Mouse (Mus musculus): ENCODE data around the gene Hmcn2. TPM values are rescaled to one million over a fixed set of nuclear protein-coding genes. Genes with fewer than 3 reads are reported as not detected.
A peak's percentile ranks its signal among the peaks of the same experiment; 100 is the strongest.

The Hmcn2 gene
- polyA plus RNA-seq, 1 experiment from 2014 or later: 0.10 TPM

DNA sequence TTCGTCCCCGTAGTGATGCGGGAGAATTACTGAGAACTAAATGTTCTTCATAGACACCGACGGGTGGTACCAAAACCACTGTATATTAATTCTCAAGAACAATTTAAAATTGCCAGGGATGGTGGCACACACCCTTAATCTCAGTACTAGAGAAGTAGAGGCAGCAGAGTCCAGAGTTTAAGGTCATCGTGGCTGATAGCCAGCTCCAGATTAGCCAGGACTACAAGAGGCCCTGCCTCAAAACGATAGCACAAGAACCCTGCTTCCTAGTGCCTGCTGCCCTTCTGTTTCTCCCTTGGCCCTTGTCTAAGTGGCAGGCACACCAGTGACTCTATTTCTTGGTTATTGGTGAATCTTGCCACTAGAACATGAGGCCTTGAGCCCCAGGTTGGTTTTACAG lies 146.7 kb downstream of the Hmcn2 start:
- H3K4me2 ChIP-seq: no peak overlapping the region
- H3K9ac ChIP-seq (ENCODE audit: low read length): no peak overlapping the region
- H3K27ac ChIP-seq (ENCODE audit: low read depth, low read length): no peak overlapping the region
- no peak for ATAC-seq (ENCODE audit: low FRiP score)
- H3K36me3 ChIP-seq (ENCODE audit: control insufficient read depth, insufficient read depth, low read length): no peaks in the 10 kb centered on the region
- H3K9me3 ChIP-seq (ENCODE audit: control insufficient read depth, low read length): no peaks in the 10 kb centered on the region
- WGBS: 80% methylated on average over 7 of the region's 7 CpGs
- no peak for DNase-seq (ENCODE audit: low spot score, missing footprints)
- H3K4me1 ChIP-seq (ENCODE audit: control insufficient read depth, insufficient read depth, low read length): peaks cover 6% of the 10 kb centered on the region; the same call in 1 of the 2 replicates
- peaks cover 28% of the 10 kb centered on the region for H3K27me3 ChIP-seq (ENCODE audit: control insufficient read depth, insufficient read depth, low read length)
- no peak overlapping the region for H3K4me3 ChIP-seq (ENCODE audit: low read depth, low read length)

DNA sequence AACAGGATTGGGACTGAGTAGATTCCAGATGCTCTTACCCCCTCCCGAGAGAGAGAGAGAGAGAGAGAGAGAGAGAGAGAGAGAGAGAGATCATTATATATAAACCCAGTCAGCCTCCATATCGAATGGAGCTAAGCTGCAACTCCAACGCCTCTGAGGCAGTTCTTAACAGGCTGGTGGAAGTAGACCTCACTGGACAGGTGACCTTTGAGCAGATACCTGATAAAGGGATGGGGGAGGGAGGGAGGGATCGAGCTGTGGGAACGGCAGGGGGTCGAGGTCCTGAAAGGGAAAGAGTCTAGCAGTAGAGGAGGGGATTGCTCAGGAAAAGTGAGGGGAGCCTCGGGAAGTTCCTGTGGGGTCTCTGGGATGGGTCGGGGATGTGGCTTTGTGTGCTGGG lies 147.8 kb downstream of the Hmcn2 start:
- DNase-seq (ENCODE audit: low spot score, missing footprints): no peak
- H3K27me3 ChIP-seq (ENCODE audit: control insufficient read depth, insufficient read depth, low read length): peaks cover 28% of the 10 kb centered on the region
- no peaks in the 10 kb centered on the region for H3K36me3 ChIP-seq (ENCODE audit: control insufficient read depth, insufficient read depth, low read length)
- H3K4me3 ChIP-seq (ENCODE audit: low read depth, low read length): no peak overlapping the region
- peaks cover 6% of the 10 kb centered on the region; the same call in 1 of the 2 replicates for H3K4me1 ChIP-seq (ENCODE audit: control insufficient read depth, insufficient read depth, low read length)
- H3K9me3 ChIP-seq (ENCODE audit: control insufficient read depth, low read length): no peaks in the 10 kb centered on the region
- no peak overlapping the region for H3K9ac ChIP-seq (ENCODE audit: low read length)
- H3K4me2 ChIP-seq: no peak overlapping the region
- no peak overlapping the region for H3K27ac ChIP-seq (ENCODE audit: low read depth, low read length)
- 36% methylated on average over 8 of the region's 8 CpGs for WGBS
- ATAC-seq (ENCODE audit: low FRiP score): no peak

- peaks cover 6% of the 10 kb centered on the region; the same call in 1 of the 2 replicates for H3K4me1 ChIP-seq (ENCODE audit: control insufficient read depth, insufficient read depth, low read length)
- no peak overlapping the region for H3K4me2 ChIP-seq
- peak; percentile 72 for DNase-seq (ENCODE audit: low spot score, missing footprints)
- no peak for ATAC-seq (ENCODE audit: low FRiP score)
- no peak overlapping the region for H3K9ac ChIP-seq (ENCODE audit: low read length)
- 81% methylated on average over 7 of the region's 7 CpGs for WGBS
- peaks cover 26% of the 10 kb centered on the region for H3K27me3 ChIP-seq (ENCODE audit: control insufficient read depth, insufficient read depth, low read length)
- H3K4me3 ChIP-seq (ENCODE audit: low read depth, low read length): no peak overlapping the region
- no peak overlapping the region for H3K27ac ChIP-seq (ENCODE audit: low read depth, low read length)
- H3K9me3 ChIP-seq (ENCODE audit: control insufficient read depth, low read length): no peaks in the 10 kb centered on the region
- H3K36me3 ChIP-seq (ENCODE audit: control insufficient read depth, insufficient read depth, low read length): no peaks in the 10 kb centered on the region
Measured at GRCm38 (mm10) chr2:31463253-31463652, 149.0 kb downstream of the Hmcn2 start.

DNA sequence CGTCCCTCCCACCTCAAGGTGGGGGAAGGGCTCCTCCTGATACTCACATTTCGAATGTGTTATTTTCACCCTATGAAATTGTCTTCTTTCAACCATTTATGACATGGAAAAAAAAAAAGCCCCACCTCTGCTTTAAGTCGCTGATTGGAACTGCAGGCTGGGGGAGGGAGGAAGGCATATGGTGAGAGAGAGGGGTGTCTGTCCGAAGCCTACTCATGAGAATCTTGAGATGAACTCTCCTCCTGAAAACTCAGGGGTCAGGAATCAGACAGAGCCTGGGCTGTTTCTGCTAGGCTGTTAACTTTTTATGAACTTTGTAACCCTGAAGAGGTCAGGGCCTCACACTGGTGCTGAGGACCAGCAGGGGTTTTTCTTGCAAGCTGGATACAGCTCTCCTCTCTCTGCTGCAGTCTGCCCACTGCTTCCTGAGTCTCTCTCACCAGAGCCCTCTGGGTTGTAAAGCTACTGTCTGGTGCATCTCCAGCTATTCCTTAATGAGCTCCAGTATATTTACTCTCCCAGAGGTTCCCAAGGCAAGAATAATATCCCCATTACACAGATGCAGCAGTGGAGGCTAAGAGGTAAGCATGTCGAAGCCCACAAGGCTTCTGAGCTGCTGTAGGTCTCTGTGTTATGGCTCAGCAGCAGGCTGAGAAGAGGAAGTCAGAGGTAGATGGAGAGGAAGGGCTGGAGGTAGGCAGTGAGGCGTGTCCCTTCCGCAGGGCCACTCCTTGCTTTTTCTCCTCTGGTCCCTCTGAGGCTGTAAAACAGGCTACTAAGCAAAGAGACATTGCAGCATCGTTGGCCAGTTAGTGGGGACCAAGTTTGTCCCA lies 149.7 kb downstream of the Hmcn2 start:
- Histone ChIP-seq H3K9me3 (ENCODE audit: control insufficient read depth, low read length) (no peaks in the 10 kb centered on the region), H3K4me1 (ENCODE audit: control insufficient read depth, insufficient read depth, low read length) (peaks cover 6% of the 10 kb centered on the region; the same call in 1 of the 2 replicates), H3K4me3 (ENCODE audit: low read depth, low read length) (no peak overlapping the region), H3K27me3 (ENCODE audit: control insufficient read depth, insufficient read depth, low read length) (peaks cover 23% of the 10 kb centered on the region), H3K9ac (ENCODE audit: low read length) (no peak overlapping the region), H3K4me2 (no peak overlapping the region), H3K36me3 (ENCODE audit: control insufficient read depth, insufficient read depth, low read length) (no peaks in the 10 kb centered on the region), H3K27ac (ENCODE audit: low read depth, low read length) (no peak overlapping the region)
- 58% methylated on average over 8 of the region's 8 CpGs for WGBS
- DNase-seq (ENCODE audit: low spot score, missing footprints) (peak; percentile 49), ATAC-seq (ENCODE audit: low FRiP score) (no peak)

GRCm38 (mm10) chr2:31464529-31464910 lies 150.3 kb downstream of the Hmcn2 start:
- Histone ChIP-seq H3K9me3 (ENCODE audit: control insufficient read depth, low read length) (no peaks in the 10 kb centered on the region), H3K4me1 (ENCODE audit: control insufficient read depth, insufficient read depth, low read length) (peaks cover 6% of the 10 kb centered on the region; the same call in 1 of the 2 replicates), H3K4me3 (ENCODE audit: low read depth, low read length) (no peak overlapping the region), H3K4me2 (no peak overlapping the region), H3K36me3 (ENCODE audit: control insufficient read depth, insufficient read depth, low read length) (no peaks in the 10 kb centered on the region), H3K27ac (ENCODE audit: low read depth, low read length) (no peak overlapping the region), H3K27me3 (ENCODE audit: control insufficient read depth, insufficient read depth, low read length) (peaks cover 25% of the 10 kb centered on the region), H3K9ac (ENCODE audit: low read length) (no peak overlapping the region)
- no peak for ATAC-seq (ENCODE audit: low FRiP score)
- WGBS: 82% methylated on average over 6 of the region's 6 CpGs
- DNase-seq (ENCODE audit: low spot score, missing footprints): no peak

DNA sequence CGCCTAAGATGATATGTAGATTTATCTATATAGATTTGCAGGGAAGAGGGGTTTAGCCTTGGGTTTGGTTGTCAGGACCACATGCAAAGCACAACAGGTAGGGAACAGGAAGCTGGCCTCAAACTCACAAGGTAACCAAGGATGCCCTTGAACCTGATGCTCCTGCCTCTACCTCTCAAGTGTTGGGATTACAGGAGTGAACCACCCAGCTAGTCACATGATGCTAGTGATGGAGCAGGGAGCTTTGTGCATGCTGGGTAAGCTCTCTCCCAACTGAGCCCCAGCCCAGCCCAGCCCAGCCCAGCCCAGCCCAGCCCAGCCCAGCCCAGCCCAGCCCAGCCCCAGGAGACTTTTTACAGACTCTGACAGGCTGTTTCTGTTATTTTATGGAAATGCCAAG lies 153.2 kb downstream of the Hmcn2 start:
- Histone ChIP-seq H3K4me2 (no peak overlapping the region), H3K27ac (ENCODE audit: low read depth, low read length) (no peak overlapping the region), H3K9ac (ENCODE audit: low read length) (no peak overlapping the region), H3K27me3 (ENCODE audit: control insufficient read depth, insufficient read depth, low read length) (peaks cover 36% of the 10 kb centered on the region), H3K9me3 (ENCODE audit: control insufficient read depth, low read length) (no peaks in the 10 kb centered on the region), H3K4me3 (ENCODE audit: low read depth, low read length) (no peak overlapping the region), H3K4me1 (ENCODE audit: control insufficient read depth, insufficient read depth, low read length) (peaks cover 7% of the 10 kb centered on the region), H3K36me3 (ENCODE audit: control insufficient read depth, insufficient read depth, low read length) (no peaks in the 10 kb centered on the region)
- DNase-seq (ENCODE audit: low spot score, missing footprints) (no peak), ATAC-seq (ENCODE audit: low FRiP score) (no peak)
- 83% methylated on average over 1 of the region's 1 CpGs for WGBS

- Histone ChIP-seq H3K4me3 (ENCODE audit: low read depth, low read length) (no peak overlapping the region), H3K36me3 (ENCODE audit: control insufficient read depth, insufficient read depth, low read length) (no peaks in the 10 kb centered on the region), H3K27ac (ENCODE audit: low read depth, low read length) (no peak overlapping the region), H3K27me3 (ENCODE audit: control insufficient read depth, insufficient read depth, low read length) (peaks cover 36% of the 10 kb centered on the region), H3K4me2 (no peak overlapping the region), H3K9ac (ENCODE audit: low read length) (no peak overlapping the region), H3K9me3 (ENCODE audit: control insufficient read depth, low read length) (no peaks in the 10 kb centered on the region; the same call in 1 of the 2 replicates), H3K4me1 (ENCODE audit: control insufficient read depth, insufficient read depth, low read length) (peaks cover 7% of the 10 kb centered on the region)
- WGBS: 75% methylated on average over 7 of the region's 7 CpGs
- ATAC-seq (ENCODE audit: low FRiP score) (no peak), DNase-seq (ENCODE audit: low spot score, missing footprints) (no peak)
Measured at GRCm38 (mm10) chr2:31468857-31469256, 154.6 kb downstream of the Hmcn2 start.

DNA sequence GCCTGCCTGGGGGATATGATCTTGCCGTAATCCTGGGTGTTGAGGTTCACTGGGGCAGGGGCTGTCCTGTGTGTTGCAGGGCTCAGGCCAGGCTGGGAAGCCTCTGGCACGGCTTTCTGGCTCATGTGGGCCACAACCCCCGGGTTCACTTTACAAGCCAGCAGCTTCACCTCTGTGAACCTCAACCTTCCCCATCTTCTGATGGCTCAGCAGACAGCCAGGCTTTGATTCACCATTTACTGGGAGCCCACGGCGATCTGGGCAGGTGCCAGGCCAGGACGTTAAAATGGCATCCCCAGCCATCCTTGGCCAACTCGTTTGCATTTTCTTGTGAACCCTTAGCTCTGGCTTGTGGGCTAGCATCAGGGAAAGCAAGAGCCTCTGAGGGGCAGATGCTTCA lies 155.3 kb downstream of the Hmcn2 start:
- Histone ChIP-seq H3K4me1 (ENCODE audit: control insufficient read depth, insufficient read depth, low read length) (peaks cover 7% of the 10 kb centered on the region), H3K4me3 (ENCODE audit: low read depth, low read length) (peak overlapping the region; percentile 39), H3K9me3 (ENCODE audit: control insufficient read depth, low read length) (no peaks in the 10 kb centered on the region; the same call in 1 of the 2 replicates), H3K9ac (ENCODE audit: low read length) (0 out of 2 replicates have a peak overlapping the region, but pooled peaks have one; percentile 31), H3K27ac (ENCODE audit: low read depth, low read length) (no peak overlapping the region), H3K36me3 (ENCODE audit: control insufficient read depth, insufficient read depth, low read length) (no peaks in the 10 kb centered on the region), H3K27me3 (ENCODE audit: control insufficient read depth, insufficient read depth, low read length) (peaks cover 36% of the 10 kb centered on the region), H3K4me2 (peak overlapping the region; percentile 76)
- ATAC-seq (ENCODE audit: low FRiP score) (no peak), DNase-seq (ENCODE audit: low spot score, missing footprints) (no peak)
- 29% methylated on average over 7 of the region's 7 CpGs for WGBS

GRCm38 (mm10) chr2:31469931-31470682 lies 155.9 kb downstream of the Hmcn2 start, which contains the start of gene Ass1:
Gene Ass1, plus strand, starts transcription at chr2:31470207.
- H3K4me2 ChIP-seq: peak within 1 kb of the TSS; percentile 76
- WGBS: under 1% methylated on average over 47 of the region's 49 CpGs
- H3K4me3 ChIP-seq (ENCODE audit: low read depth, low read length): peak within 1 kb of the TSS; percentile 39
- H3K27ac ChIP-seq (ENCODE audit: low read depth, low read length): no peak within 1 kb of the TSS
- H3K9me3 ChIP-seq (ENCODE audit: control insufficient read depth, low read length): no peaks in the 10 kb centered on the region; the same call in 1 of the 2 replicates
- peaks cover 36% of the 10 kb centered on the region for H3K27me3 ChIP-seq (ENCODE audit: control insufficient read depth, insufficient read depth, low read length)
- H3K4me1 ChIP-seq (ENCODE audit: control insufficient read depth, insufficient read depth, low read length): peaks cover 11% of the 10 kb centered on the region
- ATAC-seq (ENCODE audit: low FRiP score) (peak; percentile 44; the same call in 1 of the 2 replicates), DNase-seq (ENCODE audit: low spot score, missing footprints) (peak; percentile 92)
- peak within 1 kb of the TSS; percentile 31; the same call in 1 of the 2 replicates for H3K9ac ChIP-seq (ENCODE audit: low read length)
- H3K36me3 ChIP-seq (ENCODE audit: control insufficient read depth, insufficient read depth, low read length): no peaks in the 10 kb centered on the region
